Mouse (Mus musculus) adrenal gland, postnatal 14 days (tissue): Measurements from ENCODE around the gene Hist1h2ak. TPM values are rescaled to one million over a fixed set of nuclear protein-coding genes. Genes with fewer than 3 reads are reported as not detected.
A peak's percentile ranks its signal among the peaks of the same experiment; 100 is the strongest.
"Not testable (repeated sequence)": the region's sequence is repeated elsewhere in the genome, so short reads cannot be mapped to it uniquely, and the experiment has no call there.

ENCODE experiments used
- DNase-seq: peaks from one replicate; pipeline ENCODE4 v3.0.0; 2021; ENCODE audit warnings: mixed read lengths
- long read RNA-seq, 2 experiments: library from polyadenylated mRNA; stranded (forward); transcript quantifications; one replicate each; pipeline ENCODE4 v2.0.0; 2021
- total RNA-seq: library from RNA; stranded (reverse); gene quantifications from 2 replicates; pipeline ENCODE4 v1.2.3, GENCODE M21; 2021

Gene Hist1h2ak
- 72.0 and 91.7 TPM in 2 replicates for total RNA-seq
- long read RNA-seq, experiment 1, result 0 reads
- long read RNA-seq, experiment 2, result 0 reads

DNA sequence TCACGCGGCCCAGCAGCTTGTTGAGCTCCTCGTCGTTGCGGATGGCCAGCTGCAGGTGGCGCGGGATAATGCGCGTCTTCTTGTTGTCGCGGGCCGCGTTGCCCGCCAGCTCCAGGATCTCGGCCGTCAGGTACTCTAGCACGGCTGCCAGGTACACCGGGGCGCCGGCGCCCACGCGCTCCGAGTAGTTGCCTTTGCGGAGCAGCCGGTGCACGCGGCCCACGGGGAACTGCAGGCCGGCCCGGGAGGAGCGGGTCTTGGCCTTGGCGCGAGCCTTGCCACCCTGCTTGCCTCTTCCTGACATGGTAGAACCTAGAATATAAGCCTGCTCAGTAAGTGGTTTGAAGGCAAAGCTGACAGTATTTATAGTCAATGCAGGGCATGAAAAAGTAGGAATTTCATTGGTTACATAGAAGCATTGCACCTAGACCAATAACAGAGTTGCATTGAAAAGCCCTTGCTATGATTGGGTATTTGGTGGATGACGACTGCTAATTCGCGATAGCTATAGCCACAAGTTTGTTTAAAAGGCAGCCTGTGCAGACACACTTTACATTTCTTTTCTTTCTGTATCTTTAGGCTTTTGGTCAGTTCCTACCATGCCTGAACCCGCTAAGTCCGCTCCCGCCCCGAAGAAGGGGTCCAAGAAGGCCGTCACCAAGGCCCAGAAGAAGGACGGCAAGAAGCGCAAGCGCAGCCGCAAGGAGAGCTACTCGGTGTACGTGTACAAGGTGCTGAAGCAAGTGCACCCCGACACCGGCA is at the start of gene Hist1h2ak, which contains the start of gene Hist1h2bn:
Hist1h2ak (minus strand) TSS at position 304 of the 762 bp plus-strand sequence.
Hist1h2bn (plus strand) TSS at position 600 of the 762 bp plus-strand sequence.
- peak; percentile 68 for DNase-seq

DNA sequence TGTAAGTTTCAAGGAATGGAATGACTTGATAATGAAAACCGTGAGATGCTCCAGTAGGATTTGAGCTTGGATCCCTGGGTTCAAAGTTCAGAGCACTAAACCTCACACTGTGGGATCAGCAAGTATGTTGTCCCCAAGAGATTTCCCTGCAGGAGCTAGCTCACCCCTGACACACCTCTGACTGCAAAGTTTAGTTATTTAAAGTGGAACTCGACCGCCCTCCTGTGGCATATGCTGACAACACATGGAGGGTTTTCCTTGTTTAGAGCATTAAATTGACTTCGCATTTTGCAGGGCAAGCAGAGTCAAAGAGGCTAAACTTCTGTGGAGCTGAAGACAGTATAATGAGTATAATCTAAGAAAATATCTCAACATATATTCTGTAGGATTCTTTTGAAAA is 49.4 kb upstream of the Hist1h2ak start:
- not testable (repeated sequence) for DNase-seq

DNA sequence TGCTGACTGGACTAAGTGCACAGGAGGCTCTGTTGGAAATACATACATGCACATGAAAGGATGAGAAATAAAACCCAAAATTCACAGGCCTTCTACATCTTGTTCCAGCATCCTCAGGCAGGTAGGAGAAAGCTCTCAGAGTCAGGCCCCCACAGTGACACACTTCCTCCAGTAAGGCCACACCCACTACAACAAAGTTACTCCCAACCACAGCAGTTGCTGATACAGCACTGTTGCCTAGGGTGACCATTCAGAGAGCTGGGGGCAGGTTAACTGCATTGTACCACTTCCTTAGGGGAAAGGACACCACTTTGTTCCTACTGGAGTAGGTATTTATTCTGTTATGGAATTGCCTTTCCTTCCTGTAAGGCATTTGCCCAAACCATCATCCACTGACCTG is 43.5 kb upstream of the Hist1h2ak start:
- DNase-seq, result not testable (repeated sequence)

DNA sequence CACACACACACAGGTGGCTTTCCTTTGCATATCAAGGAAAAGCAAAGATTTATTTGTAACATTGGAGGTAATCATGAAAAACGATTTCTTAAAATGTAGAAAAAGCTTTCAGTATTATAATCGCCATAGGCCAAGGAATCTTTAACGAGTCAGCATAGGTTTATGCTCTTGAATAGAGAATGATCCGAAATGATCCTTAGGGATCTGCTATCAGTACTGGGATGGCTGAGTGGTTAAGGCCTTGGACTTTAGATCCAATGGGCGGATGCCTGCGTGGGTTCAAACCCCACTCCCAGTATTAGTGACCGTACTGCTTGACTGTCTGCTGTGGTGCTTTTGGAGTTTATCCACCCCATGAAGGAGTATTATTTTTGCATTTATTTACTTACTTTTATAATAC is 42.0 kb upstream of the Hist1h2ak start:
- DNase-seq, result no peak

DNA sequence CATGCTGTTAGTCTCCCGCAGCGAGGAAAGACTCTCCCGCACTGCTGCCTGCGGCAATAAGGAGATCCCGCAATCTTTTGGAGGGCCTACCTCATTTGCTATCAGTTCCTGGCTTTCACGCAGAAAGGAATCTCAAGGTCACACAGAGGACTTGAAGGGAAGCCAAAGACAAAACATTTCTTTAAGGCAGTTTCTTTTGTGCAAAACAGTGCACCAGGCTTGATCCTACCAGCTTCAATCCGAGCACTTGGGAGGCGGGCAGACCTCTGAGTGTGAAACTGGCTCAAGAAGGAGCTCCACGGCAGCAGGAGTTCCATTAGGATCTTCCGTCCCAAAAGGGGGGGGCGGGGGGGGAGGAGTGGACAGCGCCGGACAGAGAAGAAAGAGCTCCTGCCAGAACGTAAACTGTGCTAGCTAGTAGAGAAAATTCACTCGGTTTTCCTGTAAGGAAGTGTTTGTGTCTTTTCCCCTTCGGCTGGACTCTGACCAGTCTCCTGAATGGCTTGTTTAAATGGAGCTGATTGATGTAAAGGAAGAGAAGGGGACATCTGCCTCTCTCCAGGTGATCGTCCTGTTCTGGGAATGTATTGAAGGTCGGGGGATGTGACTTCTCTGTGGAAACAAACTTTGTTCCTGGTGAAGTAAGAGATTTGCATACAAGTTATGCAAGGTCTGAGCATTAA is 37.1 kb upstream of the Hist1h2ak start:
- peak; percentile 12 for DNase-seq

DNA sequence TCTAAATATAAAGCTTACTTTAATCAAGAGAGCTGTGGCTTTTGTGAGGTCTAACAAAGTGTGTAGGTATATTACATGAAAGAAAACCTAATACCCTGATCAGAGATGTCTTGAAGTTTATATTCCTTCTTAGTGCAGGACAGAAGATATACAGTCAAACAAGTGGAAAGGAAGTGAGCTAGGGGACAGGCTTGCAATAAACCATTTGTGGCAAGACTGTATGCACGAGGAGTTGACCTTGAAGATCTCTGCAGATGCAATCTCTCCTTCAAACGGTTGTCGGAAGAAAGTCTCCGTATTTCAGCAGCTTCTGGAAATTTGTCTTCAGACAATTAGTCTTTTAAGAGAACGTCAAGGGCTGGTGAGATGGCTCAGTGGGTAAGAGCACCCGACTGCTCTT is 36.3 kb upstream of the Hist1h2ak start:
- DNase-seq, result no peak

DNA sequence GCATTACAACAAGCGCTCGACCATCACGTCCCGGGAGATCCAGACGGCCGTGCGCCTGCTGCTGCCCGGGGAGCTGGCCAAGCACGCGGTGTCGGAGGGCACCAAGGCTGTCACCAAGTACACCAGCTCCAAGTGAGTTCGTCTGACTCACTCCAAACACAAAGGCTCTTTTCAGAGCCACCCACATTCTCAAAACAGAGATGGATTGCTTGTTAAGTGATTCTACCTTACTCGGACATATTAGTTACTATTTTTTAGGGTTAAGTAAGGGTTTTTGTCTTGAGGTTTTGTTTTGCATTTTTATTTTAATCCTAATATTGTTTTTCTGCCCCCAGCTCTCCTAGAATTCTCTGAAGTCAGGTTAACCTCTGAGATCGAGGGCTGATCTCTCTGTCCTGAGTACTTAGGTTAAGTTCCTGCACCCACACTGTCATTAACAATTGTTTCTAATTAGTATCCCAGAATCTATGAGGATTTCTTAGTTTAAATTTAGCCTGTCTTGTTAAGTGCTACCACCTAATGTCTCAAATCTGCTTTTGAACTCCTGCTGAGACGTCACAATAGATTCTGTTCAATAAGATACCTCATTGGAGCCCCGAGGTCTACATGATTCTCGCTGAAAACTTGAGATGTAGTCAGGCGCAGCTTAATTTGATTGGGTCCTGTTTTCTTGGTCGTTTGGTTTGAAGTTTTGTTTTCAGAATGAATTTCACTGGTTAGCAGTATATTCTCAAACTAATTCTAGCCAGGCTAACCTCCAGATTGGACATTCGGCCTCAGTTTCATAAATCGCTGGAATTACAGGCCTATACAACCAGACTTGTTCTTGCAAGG is 34.4 kb upstream of the Hist1h2ak start:
- DNase-seq, result no peak

DNA sequence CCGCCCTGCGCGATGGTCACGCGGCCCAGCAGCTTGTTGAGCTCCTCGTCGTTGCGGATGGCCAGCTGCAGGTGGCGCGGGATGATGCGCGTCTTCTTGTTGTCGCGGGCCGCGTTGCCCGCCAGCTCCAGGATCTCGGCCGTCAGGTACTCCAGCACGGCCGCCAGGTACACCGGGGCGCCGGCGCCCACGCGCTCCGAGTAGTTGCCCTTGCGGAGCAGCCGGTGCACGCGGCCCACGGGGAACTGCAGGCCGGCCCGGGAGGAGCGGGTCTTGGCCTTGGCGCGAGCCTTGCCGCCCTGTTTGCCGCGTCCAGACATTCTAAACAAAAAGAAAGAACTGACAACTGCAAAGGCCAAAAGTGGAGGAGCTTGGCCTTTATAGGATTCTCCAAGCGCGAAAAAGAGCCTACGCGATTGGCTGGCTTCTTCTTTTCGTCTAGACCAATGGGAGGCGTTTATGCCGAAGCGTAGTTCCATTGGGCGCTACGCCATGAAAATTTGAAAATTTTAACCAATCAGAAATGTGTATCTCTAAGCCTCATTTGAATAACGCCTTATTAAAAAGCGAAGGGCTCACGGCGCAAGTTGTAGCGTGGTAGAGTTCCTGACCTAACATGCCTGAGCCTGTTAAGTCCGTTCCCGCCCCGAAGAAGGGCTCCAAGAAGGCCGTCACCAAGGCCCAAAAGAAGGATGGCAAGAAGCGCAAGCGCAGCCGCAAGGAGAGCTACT is 33.4 kb upstream of the Hist1h2ak start, which contains the start of the genes Hist1h2an and Hist1h2bp:
Hist1h2an (minus strand) TSS at position 320 of the 731 bp plus-strand sequence.
Hist1h2bp (plus strand) TSS at position 563 of the 731 bp plus-strand sequence.
- DNase-seq, result peak; percentile 90

DNA sequence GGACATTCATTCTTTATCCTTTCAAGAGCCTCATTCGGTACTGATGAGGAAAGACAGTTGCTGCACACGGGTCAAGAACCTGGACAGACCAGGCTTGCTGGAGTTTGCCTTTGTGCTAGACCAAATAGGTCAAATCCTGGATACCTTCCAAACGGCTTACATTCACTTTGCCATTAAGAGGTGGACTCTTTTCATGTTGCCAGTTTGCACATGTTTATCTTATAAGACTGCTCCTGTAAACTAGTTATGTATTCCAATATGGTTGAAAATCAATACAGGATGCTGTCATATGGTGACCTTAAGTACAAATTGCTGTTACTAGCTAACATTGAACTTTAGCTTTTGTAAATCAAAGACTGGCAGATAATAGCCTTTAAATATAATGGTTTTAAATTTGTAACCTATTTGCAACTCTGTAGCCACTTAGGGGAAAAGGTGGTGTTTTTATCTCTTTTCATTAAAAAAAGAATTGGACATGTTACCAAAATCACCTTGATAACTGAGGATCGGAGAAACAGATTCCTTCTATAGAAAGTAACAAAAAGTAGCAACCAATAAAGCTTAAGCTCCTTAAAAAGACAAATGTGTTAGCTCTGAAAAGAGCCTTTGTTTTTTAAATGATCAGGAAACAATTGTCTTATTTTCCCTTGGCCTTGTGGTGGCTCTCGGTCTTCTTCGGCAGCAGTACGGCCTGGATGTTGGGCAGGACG is 32.7 kb upstream of the Hist1h2ak start:
- DNase-seq, result no peak

DNA sequence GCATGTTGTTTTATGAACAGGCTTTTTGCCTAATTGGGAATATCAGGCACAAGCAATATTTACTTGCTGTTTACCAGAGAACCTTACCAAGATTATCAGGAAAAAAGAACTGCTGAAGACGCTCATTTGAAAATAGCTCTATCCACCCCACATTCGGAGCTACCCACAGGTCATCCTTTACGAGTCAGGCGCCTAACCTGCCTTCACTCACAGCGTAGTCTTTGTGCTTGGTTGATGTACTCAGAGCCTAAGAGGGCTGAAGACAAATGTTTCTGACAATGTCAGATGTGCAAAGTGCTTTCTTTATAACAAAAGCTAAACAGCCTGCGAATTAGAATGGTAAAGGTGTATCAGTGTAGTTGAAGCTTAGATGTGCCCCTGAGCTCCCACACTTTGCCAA is 30.7 kb upstream of the Hist1h2ak start:
- DNase-seq, result no peak

DNA sequence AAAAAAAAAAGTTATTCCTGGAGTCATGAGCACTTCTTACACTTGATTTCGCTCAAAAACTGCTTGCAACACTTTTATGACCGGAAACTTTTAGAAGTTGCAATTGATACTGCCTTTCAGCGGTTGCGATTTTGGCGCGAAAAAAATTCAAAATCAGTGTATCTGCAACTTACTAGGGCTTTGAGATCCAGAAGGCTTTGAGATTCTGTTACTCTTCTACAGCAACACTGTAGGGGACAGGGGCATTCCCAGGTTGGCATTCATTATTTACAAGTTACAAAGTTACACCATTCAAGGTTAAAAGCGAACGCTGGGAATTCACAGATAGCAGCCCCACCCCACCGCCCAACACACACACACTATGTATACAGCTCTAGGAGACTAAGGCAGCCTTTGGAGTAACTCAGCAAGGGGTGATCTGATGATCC is 30.1 kb upstream of the Hist1h2ak start:
- DNase-seq, result peak; percentile 48

DNA sequence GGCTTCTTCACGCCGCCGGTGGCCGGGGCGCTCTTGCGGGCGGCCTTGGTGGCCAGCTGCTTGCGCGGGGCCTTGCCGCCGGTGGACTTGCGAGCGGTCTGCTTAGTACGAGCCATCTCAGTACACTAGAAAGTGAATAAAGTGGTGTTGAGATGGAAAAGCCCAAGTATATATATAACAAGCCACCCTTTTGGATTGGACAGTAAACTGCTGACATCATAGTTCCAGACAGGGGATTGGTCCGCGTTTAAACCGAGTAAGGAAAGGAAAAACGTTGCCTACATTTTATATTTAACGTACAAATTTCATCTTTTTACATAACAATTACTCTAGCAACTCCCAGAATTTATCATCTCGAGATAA is 29.6 kb upstream of the Hist1h2ak start, which contains the start of gene Hist1h3i:
Hist1h3i (minus strand) TSS at position 116 of the 363 bp plus-strand sequence.
- DNase-seq, result peak; percentile 66

DNA sequence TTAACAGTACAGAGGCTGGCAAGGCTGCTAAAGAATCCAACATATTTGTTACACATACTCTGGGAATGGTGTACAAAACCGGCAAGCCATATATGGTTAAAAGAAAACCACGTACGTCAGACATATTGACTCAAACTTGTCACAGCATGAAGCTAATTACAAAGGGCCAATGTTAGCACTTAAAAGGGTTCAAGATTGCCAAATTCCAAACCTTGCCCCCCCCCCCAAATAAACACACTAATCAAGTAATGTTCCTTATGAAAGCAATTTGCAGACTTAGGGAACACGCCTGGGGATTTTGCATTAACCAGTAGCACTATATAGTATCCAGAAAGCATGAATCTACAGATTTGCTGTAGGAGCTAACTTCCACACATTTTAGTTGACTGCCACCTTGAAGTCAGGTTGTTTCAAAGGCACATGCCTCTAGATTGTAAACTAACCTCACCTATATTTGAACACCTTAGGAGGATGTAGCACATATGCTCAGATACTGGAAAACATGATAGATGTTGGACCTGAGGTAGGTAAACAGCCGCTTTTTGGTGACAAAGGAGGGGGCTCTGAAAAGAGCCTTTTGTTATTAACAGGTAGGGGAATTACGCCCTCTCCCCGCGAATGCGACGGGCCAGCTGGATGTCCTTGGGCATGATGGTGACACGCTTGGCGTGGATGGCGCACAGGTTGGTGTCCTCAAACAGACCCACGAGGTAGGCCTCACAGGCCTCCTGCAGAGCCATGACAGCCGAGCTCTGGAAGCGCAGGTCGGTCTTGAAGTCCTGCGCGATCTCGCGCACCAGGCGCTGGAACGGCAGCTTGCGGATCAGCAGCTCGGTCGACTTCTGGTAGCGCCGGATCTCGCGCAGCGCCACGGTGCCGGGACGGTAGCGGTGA is 29.0 kb upstream of the Hist1h2ak start:
- DNase-seq, result not testable (repeated sequence)

DNA sequence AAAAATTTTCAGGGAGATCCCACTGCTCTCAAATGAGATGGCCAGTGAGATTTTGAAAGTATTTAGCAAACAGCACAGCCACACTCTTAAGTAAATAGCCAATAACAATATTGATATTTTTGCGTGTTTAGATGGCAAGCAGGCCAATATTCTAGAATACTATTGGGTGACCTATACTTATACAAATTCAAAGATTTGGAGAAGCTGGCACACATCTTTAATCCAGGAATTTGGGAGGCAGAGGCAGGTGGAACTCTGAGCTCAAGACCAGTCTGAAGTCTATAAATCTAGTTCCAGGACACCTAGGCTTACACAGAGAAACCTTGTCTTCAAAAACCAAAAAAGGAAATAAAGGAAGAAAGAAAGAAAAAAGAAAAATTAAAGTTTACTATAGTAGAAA is 28.0 kb upstream of the Hist1h2ak start:
- no peak for DNase-seq

DNA sequence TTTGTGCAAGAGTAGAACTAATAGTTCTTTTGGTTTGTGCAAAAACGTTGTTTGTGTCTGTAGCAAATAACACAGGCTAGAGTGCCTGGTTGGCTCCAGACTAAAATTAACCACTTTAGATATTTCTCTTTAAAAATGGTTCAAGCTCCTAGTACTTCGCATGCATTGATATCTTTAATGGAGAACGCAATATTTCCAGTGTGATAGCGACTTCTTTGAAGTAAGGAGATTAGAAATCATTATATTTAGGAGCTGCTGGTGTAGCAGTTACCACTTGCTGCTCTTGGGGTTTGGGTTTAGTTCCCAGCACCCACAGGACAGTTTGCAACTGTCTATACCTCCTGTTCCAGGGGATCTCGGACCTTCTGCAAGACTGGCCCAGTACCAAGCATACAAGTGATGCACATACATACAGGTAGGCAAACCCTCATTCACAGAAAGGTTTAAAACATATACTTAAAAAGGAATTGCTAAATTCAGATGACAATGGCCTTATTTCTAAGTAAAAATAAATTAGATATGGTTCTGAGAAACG is 27.5 kb upstream of the Hist1h2ak start:
- no peak for DNase-seq

DNA sequence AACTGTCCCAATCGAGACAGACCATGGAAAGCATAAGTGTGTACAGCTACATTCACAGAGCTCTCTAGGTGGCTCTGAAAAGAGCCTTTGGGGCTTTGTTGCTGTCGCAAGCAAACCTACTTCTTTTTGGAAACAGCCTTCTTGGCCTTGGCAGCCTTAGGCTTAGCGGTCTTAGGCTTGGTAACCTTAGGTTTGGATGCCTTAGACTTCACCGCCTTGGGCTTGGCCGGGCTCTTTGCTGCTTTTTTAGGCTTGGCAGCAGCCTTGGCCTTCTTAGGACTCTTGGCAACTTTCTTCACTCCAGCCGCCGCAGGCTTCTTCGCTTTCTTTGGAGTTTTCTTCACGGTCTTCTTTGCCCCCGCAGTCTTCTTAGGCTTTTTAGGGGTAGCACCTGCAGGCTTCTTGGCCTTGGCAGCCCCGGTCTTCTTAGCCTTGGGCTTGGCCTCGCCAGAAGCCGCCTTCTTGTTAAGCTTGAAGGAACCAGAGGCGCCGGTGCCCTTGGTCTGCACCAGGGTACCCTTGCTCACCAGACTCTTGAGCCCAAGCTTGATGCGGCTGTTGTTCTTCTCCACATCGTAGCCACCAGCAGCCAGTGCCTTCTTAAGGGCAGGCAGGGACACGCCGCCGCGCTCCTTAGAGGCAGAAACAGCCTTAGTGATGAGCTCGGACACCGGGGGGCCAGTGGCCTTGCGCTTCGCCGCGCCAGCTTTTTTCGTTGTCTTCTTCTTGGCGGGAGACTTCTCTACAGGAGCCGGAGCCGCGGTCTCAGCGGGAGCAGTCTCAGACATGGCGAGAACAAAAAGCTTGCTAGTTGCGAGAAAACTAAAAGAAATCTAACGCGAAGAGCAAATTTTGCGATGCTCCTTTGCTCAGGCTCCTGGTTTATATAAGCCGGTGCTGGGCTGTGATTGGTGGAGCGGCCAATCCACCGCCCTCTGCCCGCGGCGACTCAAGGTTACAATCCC is 26.4 kb upstream of the Hist1h2ak start, which contains the start of gene Hist1h1b:
Hist1h1b (minus strand) TSS at position 859 of the 965 bp plus-strand sequence.
- peak; percentile 84 for DNase-seq

DNA sequence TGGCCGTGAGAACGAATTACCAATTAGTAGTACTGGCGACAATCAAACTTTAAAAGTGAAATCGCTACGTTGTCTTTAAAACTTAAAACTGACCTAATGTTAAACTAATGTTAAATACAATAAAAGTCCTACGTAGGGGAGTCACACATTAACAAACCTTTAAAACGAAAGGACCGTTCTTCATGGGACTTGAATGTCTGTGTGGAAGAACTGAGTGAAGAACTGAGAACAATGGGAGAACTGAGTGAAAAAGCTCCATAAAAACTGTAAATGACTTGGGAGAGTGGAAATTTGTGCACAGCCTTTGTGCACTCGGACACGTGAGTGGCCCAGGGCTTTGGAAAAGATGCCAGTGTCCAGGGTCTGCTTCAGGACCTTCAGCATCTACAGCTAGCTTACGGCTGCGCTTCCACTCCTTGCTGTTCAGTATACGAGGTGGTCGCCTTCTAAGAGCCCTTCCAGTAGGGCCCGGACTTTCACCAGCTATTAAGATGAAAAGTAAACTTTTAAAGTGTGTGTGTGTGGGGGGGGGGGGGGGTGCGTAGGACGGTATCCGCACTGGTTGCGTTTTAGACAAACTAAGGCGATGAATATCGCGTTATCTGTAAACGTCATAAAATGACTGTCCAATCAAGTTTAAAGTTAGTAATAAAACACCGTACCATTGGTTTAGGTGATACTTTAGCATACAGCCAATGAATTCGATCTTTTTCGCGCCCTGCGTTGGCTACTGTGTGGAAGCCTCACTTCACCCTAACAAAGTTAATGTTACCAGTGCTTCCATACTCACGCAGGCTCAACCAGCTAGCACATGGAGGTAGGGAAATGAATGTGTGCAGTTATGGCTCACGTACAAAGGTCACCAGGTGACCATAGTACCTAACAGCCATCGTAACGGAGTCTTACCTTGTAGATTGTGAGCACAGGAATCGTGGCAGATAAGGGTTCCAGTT is 25.5 kb upstream of the Hist1h2ak start:
- DNase-seq, result peak; percentile 80
